Mouse (Mus musculus): Measurements from ENCODE around the gene Rbm20. TPM values are rescaled to one million over a fixed set of nuclear protein-coding genes. Genes with fewer than 3 reads are reported as not detected.
A peak's percentile ranks its signal among the peaks of the same experiment; 100 is the strongest.

Rbm20 gene
- total RNA-seq, 2 experiments from 2014 or later: 61.5 to 72.2 TPM

- intact Hi-C loops (cut with DNase I; ENCODE audit: low total_unique reads): no loop called here
- DNase-seq: no peak
Measured at GRCm38 (mm10) chr19:53886576-53887370, 209.7 kb downstream of the Rbm20 start.

- intact Hi-C loops (cut with DNase I; ENCODE audit: low total_unique reads): no loop called here
- no peak for DNase-seq
Measured at GRCm38 (mm10) chr19:53887822-53888221, 210.7 kb downstream of the Rbm20 start.

- intact Hi-C loops (cut with DNase I; ENCODE audit: low total_unique reads): no loop called here
- DNase-seq: no peak
Measured at GRCm38 (mm10) chr19:53888331-53888730, 211.2 kb downstream of the Rbm20 start.

DNA sequence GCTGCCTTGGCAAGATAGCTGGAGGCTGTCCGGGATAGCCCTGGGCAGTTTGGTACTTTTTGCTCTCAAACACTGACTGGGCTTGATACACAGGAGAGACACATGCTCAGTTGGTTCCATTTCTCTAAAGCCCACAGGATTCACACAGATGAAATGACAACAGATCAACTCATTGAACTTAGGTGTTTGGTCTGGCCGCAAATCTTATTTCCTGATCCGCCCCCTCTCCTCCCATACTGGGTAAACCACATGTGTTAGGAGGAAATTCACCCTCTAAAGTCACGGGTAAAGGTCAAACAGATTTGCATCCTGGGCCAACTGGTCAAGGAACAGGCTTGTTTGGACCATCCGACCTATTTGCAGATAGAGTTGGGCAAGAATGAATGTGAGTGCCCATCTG lies 212.4 kb downstream of the Rbm20 start:
- intact Hi-C loops (cut with DNase I; ENCODE audit: low total_unique reads): no loop called here

GRCm38 (mm10) chr19:53890274-53890673 lies 213.2 kb downstream of the Rbm20 start:
- intact Hi-C loops (cut with DNase I; ENCODE audit: low total_unique reads): no loop called here
- no peak for DNase-seq

More for the DNA sequence above, 212.4 kb downstream of the Rbm20 start:
- no peak for DNase-seq

- DNase-seq: no peak
- intact Hi-C loops (cut with DNase I; ENCODE audit: low total_unique reads): no loop called here
Measured at GRCm38 (mm10) chr19:53890781-53891251, 213.7 kb downstream of the Rbm20 start.

- intact Hi-C loops (cut with DNase I; ENCODE audit: low total_unique reads): no loop called here
- DNase-seq: no peak
Measured at GRCm38 (mm10) chr19:53891569-53891968, 214.5 kb downstream of the Rbm20 start.

- DNase-seq: no peak
Measured at GRCm38 (mm10) chr19:53892061-53892460, 215.0 kb downstream of the Rbm20 start, which contains the start of gene Pdcd4. TSS of gene Pdcd4 (plus strand) at chr19:53892231.

GRCm38 (mm10) chr19:53892838-53893359 lies 215.8 kb downstream of the Rbm20 start:
- DNase-seq: no peak
- intact Hi-C loops (cut with DNase I; ENCODE audit: low total_unique reads): no loop called here

More at GRCm38 (mm10) chr19:53892061-53892460, 215.0 kb downstream of the Rbm20 start, which contains the start of gene Pdcd4:
- intact Hi-C loops (cut with DNase I; ENCODE audit: low total_unique reads): no loop called here

DNA sequence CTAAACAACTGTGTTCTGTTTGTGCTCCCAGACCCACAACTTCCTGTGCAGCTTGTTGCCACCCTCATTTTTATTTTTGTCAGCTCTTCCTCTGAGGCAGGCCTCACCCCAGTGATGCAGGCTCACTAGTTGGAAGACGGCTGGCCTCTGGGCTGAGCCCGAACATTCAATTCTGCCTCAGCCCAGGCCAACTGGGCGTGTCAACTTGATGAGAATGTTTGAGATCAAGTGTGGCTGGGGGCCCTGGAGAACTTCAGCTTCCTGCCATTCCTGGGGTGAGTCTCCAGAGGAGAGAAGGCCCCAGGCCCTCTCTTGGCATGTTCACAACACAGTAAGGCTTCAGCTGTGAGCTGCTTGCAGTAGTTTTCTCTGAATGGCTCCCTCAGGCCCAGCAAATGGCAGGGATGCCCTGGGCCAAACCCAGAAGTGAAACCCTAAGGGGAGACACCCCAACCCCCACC lies 216.6 kb downstream of the Rbm20 start:
- DNase-seq: peak; percentile 68
- intact Hi-C loops (cut with DNase I; ENCODE audit: low total_unique reads): no loop called here

GRCm38 (mm10) chr19:53894538-53895121 lies 217.5 kb downstream of the Rbm20 start:
- no peak for DNase-seq
- intact Hi-C loops (cut with DNase I; ENCODE audit: low total_unique reads): no loop called here

DNA sequence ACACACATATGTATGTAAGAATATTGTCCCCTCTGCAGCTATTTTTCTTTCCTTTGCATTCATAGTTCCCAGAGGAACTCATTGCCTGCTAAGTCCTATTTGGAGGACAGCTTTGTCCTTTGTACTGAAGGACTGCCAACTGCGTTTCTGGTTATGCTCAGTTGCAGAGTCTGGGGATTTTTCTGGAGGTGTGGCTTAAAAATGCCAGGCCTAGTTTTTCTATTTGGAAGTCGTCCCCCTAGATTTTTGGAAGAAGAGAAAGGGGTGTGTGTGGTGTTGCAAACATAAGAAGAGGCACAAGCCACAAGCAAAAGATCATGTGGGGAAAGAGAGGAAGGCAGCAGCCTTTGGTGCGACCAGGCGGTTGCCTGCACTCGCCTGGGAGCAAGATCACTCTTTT lies 220.9 kb downstream of the Rbm20 start:
- intact Hi-C loops (cut with DNase I; ENCODE audit: low total_unique reads): no loop called here
- no peak for DNase-seq

DNA sequence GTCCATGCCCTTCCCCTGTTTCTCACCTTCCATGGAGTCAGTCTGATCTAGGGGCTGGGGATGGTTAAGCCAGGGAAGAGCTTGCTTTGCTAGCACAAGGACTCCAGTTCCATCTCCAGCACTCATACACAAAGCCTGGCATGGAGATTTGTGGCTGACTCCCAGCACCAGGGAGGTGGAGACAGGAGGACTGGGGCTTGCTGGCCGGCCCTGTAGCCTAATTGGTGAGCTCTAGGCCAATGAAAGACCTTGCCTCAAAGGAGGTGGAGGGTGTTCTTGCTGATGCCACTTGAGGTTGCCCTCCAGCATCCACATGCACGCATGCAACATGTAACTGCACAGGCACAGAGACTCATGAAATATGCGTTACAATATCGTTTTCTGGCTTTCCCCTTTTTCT lies 221.4 kb downstream of the Rbm20 start:
- intact Hi-C loops (cut with DNase I; ENCODE audit: low total_unique reads): no loop called here

DNA sequence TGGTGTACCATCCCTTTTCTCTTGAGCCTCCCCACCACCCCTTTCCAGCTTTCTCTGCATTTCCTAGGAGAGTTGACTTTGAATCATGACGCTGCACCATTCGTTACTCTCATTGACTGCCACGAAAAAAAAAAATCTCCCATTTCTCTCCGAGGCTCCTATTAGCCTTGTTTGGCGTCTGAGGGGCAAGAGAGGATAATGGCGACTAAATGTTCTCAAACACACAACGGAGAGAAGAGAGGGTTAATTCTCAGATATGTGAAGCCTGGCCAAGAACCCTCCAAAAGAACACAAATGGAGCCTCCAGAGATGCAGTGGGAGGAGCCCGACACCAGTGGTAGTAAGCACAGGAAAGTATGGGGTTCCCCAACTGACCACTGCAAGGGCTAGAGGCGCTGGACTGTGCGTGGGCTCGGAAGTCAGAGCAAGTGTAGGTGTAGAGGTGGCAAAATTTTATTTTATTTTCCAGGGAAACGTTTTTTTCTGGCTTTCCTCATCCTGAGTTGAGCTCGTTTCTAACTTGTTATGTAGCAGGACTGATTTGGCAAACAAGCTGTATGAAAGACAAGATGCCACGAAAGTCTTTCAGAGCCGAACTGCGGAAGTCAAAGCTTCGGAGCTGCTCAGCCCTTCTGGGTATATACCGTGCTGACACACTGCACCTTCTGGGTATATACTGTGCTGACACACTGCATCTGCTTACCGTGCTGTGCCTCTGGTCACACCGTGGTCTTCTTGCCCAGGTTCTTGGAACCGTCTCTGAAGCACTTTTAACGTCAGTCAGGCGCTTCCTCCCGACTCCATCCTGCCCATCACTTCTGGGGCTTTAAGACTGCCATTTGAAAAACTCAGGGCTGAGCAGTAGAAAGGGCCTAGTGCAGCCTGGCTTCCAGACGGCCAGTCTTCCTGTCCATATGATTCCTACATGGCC lies 222.1 kb downstream of the Rbm20 start:
- no peak for DNase-seq
- intact Hi-C loops (cut with DNase I; ENCODE audit: low total_unique reads): no loop called here

More for the DNA sequence above, 221.4 kb downstream of the Rbm20 start:
- DNase-seq: no peak

- no peak for DNase-seq
- intact Hi-C loops (cut with DNase I; ENCODE audit: low total_unique reads): loop anchor here (10.0 kb wide), 1 partner anchor 55 kb away; no protein-coding TSS in a partner anchor
Measured at GRCm38 (mm10) chr19:53899941-53900610, 223.0 kb downstream of the Rbm20 start.

- no peak for DNase-seq
- intact Hi-C loops (cut with DNase I; ENCODE audit: low total_unique reads): loop anchor here (10.0 kb wide), 1 partner anchor 57 kb away; no protein-coding TSS in a partner anchor
Measured at GRCm38 (mm10) chr19:53901931-53902738, 225.0 kb downstream of the Rbm20 start.

- intact Hi-C loops (cut with DNase I; ENCODE audit: low total_unique reads): loop anchor here (10.0 kb wide), 1 partner anchor 58 kb away; no protein-coding TSS in a partner anchor
- DNase-seq: peak; percentile 97
Measured at GRCm38 (mm10) chr19:53902739-53903487, 225.8 kb downstream of the Rbm20 start.

All from gastrocnemius, postnatal 14 days (tissue).